Mouse (Mus musculus) thymus, postnatal 25 days (tissue): ENCODE data around the gene Stra6l.

ENCODE experiments used
- DNase-seq: peaks from one replicate; pipeline ENCODE4 v3.0.0; 2022

The Stra6l gene

GRCm38 (mm10) chr4:45921663-45922435 lies 73.4 kb downstream of the Stra6l start:
- DNase-seq, result no peak

DNA sequence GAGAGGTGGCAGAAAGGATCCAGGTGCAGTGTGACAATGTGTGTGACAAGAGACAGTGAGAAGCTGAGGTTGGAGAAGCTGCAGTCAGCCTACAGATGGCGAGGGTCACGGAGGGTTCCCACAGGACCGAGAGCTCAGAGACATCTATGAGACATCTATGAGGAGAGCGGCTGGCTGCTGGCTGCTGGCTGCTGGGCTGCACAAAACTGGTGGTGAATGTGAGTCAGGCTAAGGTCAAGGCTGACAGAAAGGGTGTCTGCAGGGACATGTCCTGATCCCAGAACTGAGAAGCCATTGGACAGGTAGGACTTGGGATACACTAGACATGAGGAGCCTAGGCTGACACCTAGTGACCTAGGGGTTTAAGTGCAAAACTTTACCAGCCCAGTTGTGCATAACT lies 75.5 kb downstream of the Stra6l start:
- no peak for DNase-seq

DNA sequence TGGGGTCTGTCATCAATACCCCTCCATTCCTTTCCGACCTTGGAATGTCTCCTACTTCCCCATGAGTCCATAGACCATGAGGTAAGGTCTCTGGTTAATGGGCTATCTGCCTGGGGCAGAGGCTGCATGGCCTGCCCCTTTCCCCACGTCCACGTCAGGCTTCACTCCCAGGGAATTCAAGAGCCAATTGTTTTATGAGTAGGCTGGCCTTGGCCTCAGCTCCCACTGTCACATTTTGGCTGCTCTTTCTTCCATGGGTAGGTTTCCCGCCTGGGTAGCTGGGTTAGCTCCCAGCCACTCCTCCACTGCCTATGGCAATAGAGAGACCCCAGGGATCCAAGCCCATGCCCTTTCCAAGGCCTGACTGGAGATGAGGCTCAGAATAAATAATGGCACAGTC lies 80.1 kb downstream of the Stra6l start:
- no peak for DNase-seq
